Mouse (Mus musculus) E14TG2a.4 (cell line): ENCODE measurements around the gene Slc9a9.

Experiments used
- CTCF ChIP-seq: conservative IDR thresholded peaks from 2 replicates; pipeline ENCODE4 v1.5.1; 2014; ENCODE audit warnings: low read length
- NANOG ChIP-seq: IDR thresholded peaks from 2 replicates; pipeline ENCODE4 v1.6.1; 2014; ENCODE audit warnings: borderline replicate concordance, low read length, mixed read lengths
- POU5F1 ChIP-seq: IDR thresholded peaks from 2 replicates; pipeline ENCODE4 v1.6.1; 2014; ENCODE audit warnings: low read length, borderline replicate concordance

- TF ChIP-seq NANOG = no peak
- no peak for TF ChIP-seq CTCF
- TF ChIP-seq POU5F1 = no peak
These were observed 15.9 kb upstream of the Slc9a9 start for GRCm38 (mm10) chr9:94653827-94654226.
